In the genomic region with DNA sequence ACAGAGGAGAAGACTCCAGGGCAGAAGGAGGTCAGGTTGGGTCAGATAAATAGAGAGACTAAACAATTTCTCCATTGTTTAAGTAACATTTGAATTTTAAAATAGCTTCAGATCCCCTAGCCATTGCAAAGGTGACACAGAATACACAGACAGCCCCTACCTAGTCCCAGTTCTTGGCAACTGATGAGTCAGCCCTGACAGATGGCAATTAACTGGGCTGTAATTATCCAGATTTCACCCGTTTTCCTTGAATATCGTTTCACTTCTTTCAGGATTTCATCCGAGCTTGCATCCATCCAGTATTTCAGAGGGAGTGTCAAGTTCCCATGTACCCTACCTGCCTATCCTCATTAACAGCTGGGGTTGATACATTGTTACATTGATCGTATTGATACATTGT, we compare ENCODE assay signal across 17 mouse cellular contexts. TPM values are rescaled to one million over a fixed set of nuclear protein-coding genes. Genes with fewer than 3 reads are reported as not detected.
"Had no signal": no experiment of that assay in that cellular context is flagged by ENCODE, and none has a peak within 500 bp of the region (broad histone marks: within the 10 kb centered on the region; RNA-seq: fewer than 3 reads in every experiment).

No protein-coding gene starts in this region.

- DNase-seq: kidney, postnatal 36 days; lung, adult 2 months; lung, postnatal 36 days; midbrain, embryonic 14.5 days; thymus, postnatal 4 days had no signal

- H3K4me3 ChIP-seq: limb, embryonic 10.5 days; liver, embryonic 15.5 days; neural tube, embryonic 12.5 days had no signal

- H3K4me2 ChIP-seq: liver, embryonic 11.5 days; liver, embryonic 15.5 days; neural tube, embryonic 12.5 days had no signal

- ATAC-seq: lung, postnatal 0 days had no signal

- H3K36me3 ChIP-seq: limb, embryonic 10.5 days; liver, embryonic 15.5 days; neural tube, embryonic 12.5 days had no signal

- H3K4me1 ChIP-seq: limb, embryonic 10.5 days; liver, embryonic 15.5 days; neural tube, embryonic 12.5 days had no signal

- H3K27ac ChIP-seq: limb, embryonic 10.5 days; liver, embryonic 15.5 days; neural tube, embryonic 12.5 days; stomach, postnatal 0 days had no signal

- H3K27me3 ChIP-seq: liver, embryonic 15.5 days; neural tube, embryonic 12.5 days had no signal

- H3K9ac ChIP-seq: liver, embryonic 15.5 days; neural tube, embryonic 12.5 days had no signal

- H3K9me3 ChIP-seq: limb, embryonic 10.5 days; liver, embryonic 15.5 days; neural tube, embryonic 12.5 days had no signal

RNA-seq across cellular contexts. Expression of a gene that starts 34.9 kb away (rescaled TPM):
- total RNA-seq: layer of hippocampus, adult 18-20 months; left cerebral cortex, adult 18-20 months; left cerebral cortex, postnatal 14 days; megakaryocyte progenitor cell, adult 5-6 weeks; monocyte, adult 5-6 weeks; neutrophil, adult 5-6 weeks had no signal
- polyA plus RNA-seq: limb, embryonic 10.5 days; liver, embryonic 11.5 days; liver, embryonic 15.5 days; lung, adult 2 months; lung, postnatal 0 days; stomach, postnatal 0 days had no signal
